Mouse (Mus musculus) MEL (cell line): ENCODE results near the gene Btbd3.

Experiments used
- CHD2 ChIP-seq: IDR thresholded peaks from 2 replicates; pipeline ENCODE4 v1.6.1; 2011; ENCODE audit warnings: low read length, improper control_type of control experiment
- CTCF ChIP-seq, 3 experiments: IDR thresholded peaks in 2 of 3; conservative IDR thresholded peaks in 1 of 3; 2 replicates each; pipeline ENCODE4 v1.5.1; 2011 to 2012; ENCODE audit warnings: low read length in 3 of 3, low read depth in 2 of 3, mild to moderate bottlenecking in 2 of 3, improper control_type of control experiment in 1 of 3, inconsistent platforms in 1 of 3, mixed read lengths in 1 of 3, moderate library complexity in 1 of 3; ENCODE audit not compliant: control insufficient read depth in 1 of 3, insufficient read depth in 1 of 3, poor library complexity in 1 of 3, severe bottlenecking in 1 of 3
- MAZ ChIP-seq: IDR thresholded peaks from 2 replicates; pipeline ENCODE4 v1.6.1; 2012; ENCODE audit warnings: low read depth, mild to moderate bottlenecking, inconsistent platforms, low read length, improper control_type of control experiment
- MYC ChIP-seq: IDR thresholded peaks from 2 replicates; pipeline ENCODE4 v1.6.1; 2011; ENCODE audit warnings: low read depth, mild to moderate bottlenecking, low read length, improper control_type of control experiment, moderate library complexity
- POLR2A ChIP-seq, 2 experiments: IDR thresholded peaks; 2 replicates each; pipeline ENCODE4 v1.6.1; 2011 to 2012; ENCODE audit warnings: low read length in 2 of 2, mild to moderate bottlenecking in 2 of 2, control low read depth in 1 of 2, improper control_type of control experiment in 1 of 2, low read depth in 1 of 2, moderate library complexity in 1 of 2; ENCODE audit not compliant: control insufficient read depth in 1 of 2, insufficient read depth in 1 of 2, poor library complexity in 1 of 2
- POLR2AphosphoS2 ChIP-seq: IDR thresholded peaks from 2 replicates; pipeline ENCODE4 v1.6.1; 2011; ENCODE audit warnings: low read length, improper control_type of control experiment
- TAL1 ChIP-seq: IDR thresholded peaks from 2 replicates; pipeline ENCODE4 v1.6.1; 2012; ENCODE audit warnings: mild to moderate bottlenecking, inconsistent platforms, low read length, moderate library complexity, mixed read lengths

GRCm38 (mm10) chr2:138232247-138232646 is 24.1 kb upstream of the Btbd3 start:
- no peak for TF ChIP-seq CHD2
- no peak for TF ChIP-seq CTCF (IDR thresholded peaks at IDR 0.05 in 2 of 3, conservative IDR thresholded peaks at IDR 0.05 in 1 of 3; ENCODE audit: control insufficient read depth in 1 of 3, insufficient read depth in 1 of 3, low read depth in 2 of 3, low read length in 3 of 3, poor library complexity in 1 of 3, severe bottlenecking in 1 of 3)
- no peak for TF ChIP-seq TAL1
- no peak for TF ChIP-seq POLR2A (IDR thresholded peaks at IDR 0.05; ENCODE audit: control insufficient read depth in 1 of 2, insufficient read depth in 1 of 2, low read depth in 1 of 2, low read length in 2 of 2, poor library complexity in 1 of 2)
- no peak for TF ChIP-seq POLR2AphosphoS2
- TF ChIP-seq MYC, result no peak
- no peak for TF ChIP-seq MAZ
